Mouse (Mus musculus) gastrocnemius, adult 2 months (tissue): Measurements from ENCODE around the gene Epb42. TPM values are rescaled to one million over a fixed set of nuclear protein-coding genes. Genes with fewer than 3 reads are reported as not detected.

Source experiments
- DNase-seq: peaks from one replicate; pipeline ENCODE4 v3.0.0; 2022
- H3K27ac ChIP-seq: fragments of 200-600 bp; 2 replicates; pipeline ENCODE4 v1.8.1; 2022; ENCODE audit warnings: mild to moderate bottlenecking
- H3K4me3 ChIP-seq: fragments of 200-600 bp; 2 replicates; pipeline ENCODE4 v1.8.1; 2022; ENCODE audit warnings: mild to moderate bottlenecking, moderate library complexity
- CTCF ChIP-seq: fragments of 200-600 bp; IDR thresholded peaks from 2 replicates; pipeline ENCODE4 v1.8.1; 2022; ENCODE audit warnings: antibody characterized with exemption, mild to moderate bottlenecking, moderate library complexity
- intact Hi-C: fragments of 180-260 bp; cut with DNase I; formaldehyde crosslinking; loops from one replicate; pipeline ENCODE4 v1.15.1; 2025
- microRNA-seq: library from miRNA; unstranded; fragments of <30 nt; microRNA quantifications from one replicate; pipeline ENCODE4 v1.2.0, GENCODE M21; 2021
- total RNA-seq, 2 experiments: library from RNA; stranded (reverse); gene quantifications; 2 replicates each; pipeline ENCODE4 v1.2.3; 2021

Epb42 gene
- total RNA-seq, 2 experiments from 2014 or later, result not detected

GRCm38 (mm10) chr2:120971766-120972165 lies 65.1 kb downstream of the Epb42 start:
- TF ChIP-seq CTCF, result no peak
- no peak overlapping the region; the same call in 1 of the 2 replicates for H3K4me3 ChIP-seq
- no peak for DNase-seq
- intact Hi-C loops, result no loop called here
- H3K27ac ChIP-seq, result no peak overlapping the region

GRCm38 (mm10) chr2:120970559-120971080 lies 66.3 kb downstream of the Epb42 start, which contains the start of gene Ubr1:
TSS of gene Ubr1 (minus strand) at chr2:120970715.
- Histone ChIP-seq H3K4me3 (peak within 1 kb of the TSS; percentile 99), H3K27ac (peak within 1 kb of the TSS; percentile 94)
- DNase-seq, result peak; percentile 92
- peak; percentile 3; the same call in 1 of the 2 replicates for TF ChIP-seq CTCF
- intact Hi-C loops, result no loop called here

GRCm38 (mm10) chr2:120970045-120970539 lies 66.8 kb downstream of the Epb42 start:
- no peak for TF ChIP-seq CTCF
- Histone ChIP-seq H3K4me3 (peak overlapping the region; percentile 99), H3K27ac (peak overlapping the region; percentile 94)
- DNase-seq, result peak; percentile 22
- intact Hi-C loops, result no loop called here

Small RNA genes within 50 kb of the gene (microRNA-seq; reads per million reads assigned to microRNA genes)
- not detected for gene Gm44325

Other genes starting within 250 kb of the Epb42 start
- 1 to 10 TPM; 5.3 to 6.0 TPM for gene Cdan1, start 186.9 kb downstream of the Epb42 start, total RNA-seq
- gene Ttbk2, start 186.5 kb downstream of the Epb42 start, total RNA-seq, result 1 to 10 TPM; 7.6 to 9.2 TPM
- gene Ubr1, start 66.4 kb downstream of the Epb42 start, total RNA-seq, result 10 to 100 TPM; 28.5 to 29.9 TPM
- 1 to 10 TPM; 3.0 to 3.3 TPM for gene Tmem62, start 60.1 kb downstream of the Epb42 start, total RNA-seq
- 10 to 100 TPM; 20.9 to 21.1 TPM for gene Ccndbp1, start 28.7 kb downstream of the Epb42 start, total RNA-seq
- under 1 TPM in 1 of 2 experiments, not detected in 1; 0.11 TPM for gene Tgm5, start 48.8 kb upstream of the Epb42 start, total RNA-seq
- not detected for gene Tgm7, start 72.7 kb upstream of the Epb42 start, total RNA-seq
- gene Adal, start 103.4 kb upstream of the Epb42 start, total RNA-seq, result 10 to 100 TPM; 12.4 to 17.1 TPM
- gene Lcmt2, start 103.6 kb upstream of the Epb42 start, total RNA-seq, result 1 to 10 TPM; 3.1 to 4.4 TPM
- gene Tubgcp4, start 133.6 kb upstream of the Epb42 start, total RNA-seq, result 10 to 100 TPM; 10.3 to 10.9 TPM
- 1 to 10 TPM; 5.2 to 5.5 TPM for gene Zscan29, start 134.1 kb upstream of the Epb42 start, total RNA-seq
- gene Trp53bp1, start 234.3 kb upstream of the Epb42 start, total RNA-seq, result 10 to 100 TPM; 15.9 to 16.0 TPM